Mouse (Mus musculus) lung, embryonic 14.5 days (tissue): ENCODE results near the gene Olfr1339. TPM values are rescaled to one million over a fixed set of nuclear protein-coding genes. Genes with fewer than 3 reads are reported as not detected.
A peak's percentile ranks its signal among the peaks of the same experiment; 100 is the strongest.

Experiments used
- ATAC-seq: fragments of 200-750 bp; cut with Nextera tagmentation; 2 replicates; pipeline ENCODE4 v1.8.0; 2017; ENCODE audit warnings: mild to moderate bottlenecking, moderate TSS enrichment, moderate library complexity; ENCODE audit not compliant: insufficient read depth
- DNase-seq: peaks from one replicate; pipeline ENCODE4 v3.0.0-alpha.2; 2015
- H3K27ac ChIP-seq: fragments of 300-500 bp; sonication (generic); 2 replicates; pipeline ENCODE4 v1.5.1; 2014; ENCODE audit warnings: low read depth, mild to moderate bottlenecking, moderate library complexity
- H3K27me3 ChIP-seq: fragments of 300-500 bp; sonication (generic); 2 replicates; pipeline ENCODE4 v1.6.1; 2014; ENCODE audit warnings: low read length, control low read depth; ENCODE audit not compliant: insufficient read depth
- H3K36me3 ChIP-seq: fragments of 300-500 bp; sonication (generic); 2 replicates; pipeline ENCODE4 v1.6.1; 2014; ENCODE audit warnings: control low read depth; ENCODE audit not compliant: insufficient read depth
- H3K4me1 ChIP-seq: fragments of 300-500 bp; sonication (generic); 2 replicates; pipeline ENCODE4 v1.6.1; 2014; ENCODE audit warnings: antibody characterized with exemption, control low read depth; ENCODE audit not compliant: insufficient read depth
- H3K4me2 ChIP-seq: fragments of 300-500 bp; sonication (generic); 2 replicates; pipeline ENCODE4 v1.6.1; 2014; ENCODE audit warnings: mild to moderate bottlenecking
- H3K4me3 ChIP-seq: fragments of 300-500 bp; sonication (generic); 2 replicates; pipeline ENCODE4 v1.5.1; 2014; ENCODE audit warnings: low read depth, low read length
- H3K9ac ChIP-seq: fragments of 300-500 bp; sonication (generic); 2 replicates; pipeline ENCODE4 v1.6.1; 2014
- H3K9me3 ChIP-seq: fragments of 300-500 bp; sonication (generic); 2 replicates; pipeline ENCODE4 v1.6.1; 2016; ENCODE audit warnings: low read depth, low read length, control low read depth
- CTCF ChIP-seq: IDR thresholded peaks from 2 replicates; pipeline ENCODE4 v1.5.1; 2016; ENCODE audit warnings: antibody characterized with exemption, low read depth
- WGBS: fragments of 180-500 bp; shearing (Covaris S2); extraction: QIAGEN DNeasy Blood & Tissue Kit; methylation state at CpG from one replicate; pipeline ENCODE4 v1.1.7; 2014; 5-methylcytosine and 5-hydroxymethylcytosine counted together
- polyA plus RNA-seq: library from polyadenylated mRNA; unstranded; fragments of >200 nt; fragmentation: Nextera tagmentation; extraction: Ambion mirVana; gene quantifications from 2 replicates; pipeline ENCODE4 v1.2.1, GENCODE M21; 2014

Olfr1339 gene
- polyA plus RNA-seq = not detected in 2 replicates

- no peaks in the 10 kb centered on the region for H3K27me3 ChIP-seq
- WGBS = 92% methylated on average over 1 of the region's 1 CpGs
- no peaks in the 10 kb centered on the region for H3K9me3 ChIP-seq
- DNase-seq = no peak
- no peaks in the 10 kb centered on the region for H3K4me1 ChIP-seq
- ATAC-seq = no peak
- H3K4me3 ChIP-seq = no peak within 1 kb of the TSS
- no peaks in the 10 kb centered on the region for H3K36me3 ChIP-seq
- H3K4me2 ChIP-seq = no peak within 1 kb of the TSS
- H3K9ac ChIP-seq = no peak within 1 kb of the TSS
- TF ChIP-seq CTCF = no peak
- no peak within 1 kb of the TSS for H3K27ac ChIP-seq
These were observed at the start of gene Olfr1339 for GRCm38 (mm10) chr4:118731875-118732274. TSS of gene Olfr1339 (plus strand) at chr4:118732175.

GRCm38 (mm10) chr4:118687086-118687485 lies 44.9 kb upstream of the Olfr1339 start:
- Histone ChIP-seq H3K4me3 (no peak overlapping the region), H3K9ac (no peak overlapping the region), H3K9me3 (no peaks in the 10 kb centered on the region), H3K36me3 (no peaks in the 10 kb centered on the region), H3K4me2 (no peak overlapping the region), H3K27me3 (no peaks in the 10 kb centered on the region), H3K27ac (no peak overlapping the region), H3K4me1 (no peaks in the 10 kb centered on the region)
- ATAC-seq = peak; percentile 35; the same call in 1 of the 2 replicates
- peak; percentile 21 for DNase-seq
- TF ChIP-seq CTCF = no peak
- WGBS = 20% methylated on average over 2 of the region's 2 CpGs

GRCm38 (mm10) chr4:118692412-118692973 lies 39.5 kb upstream of the Olfr1339 start, which contains the start of gene Olfr1342:
TSS of gene Olfr1342 (minus strand) at chr4:118692756.
- H3K27ac ChIP-seq = peak within 1 kb of the TSS; percentile 65
- H3K9me3 ChIP-seq = no peaks in the 10 kb centered on the region
- peak; percentile 28; the same call in 1 of the 2 replicates for ATAC-seq
- no peaks in the 10 kb centered on the region for H3K36me3 ChIP-seq
- TF ChIP-seq CTCF = no peak
- WGBS = 37% methylated on average over 12 of the region's 12 CpGs
- peak within 1 kb of the TSS; percentile 34 for H3K4me2 ChIP-seq
- H3K27me3 ChIP-seq = no peaks in the 10 kb centered on the region
- no peaks in the 10 kb centered on the region for H3K4me1 ChIP-seq
- no peak within 1 kb of the TSS for H3K9ac ChIP-seq
- H3K4me3 ChIP-seq = no peak within 1 kb of the TSS
- DNase-seq = no peak

GRCm38 (mm10) chr4:118693812-118694211 lies 38.2 kb upstream of the Olfr1339 start:
- 53% methylated on average over 2 of the region's 2 CpGs for WGBS
- DNase-seq = no peak
- Histone ChIP-seq H3K4me1 (no peaks in the 10 kb centered on the region), H3K36me3 (no peaks in the 10 kb centered on the region), H3K4me2 (no peak overlapping the region), H3K4me3 (no peak overlapping the region), H3K9me3 (no peaks in the 10 kb centered on the region), H3K27me3 (no peaks in the 10 kb centered on the region), H3K9ac (no peak overlapping the region), H3K27ac (no peak overlapping the region)
- ATAC-seq = no peak
- no peak for TF ChIP-seq CTCF

- Histone ChIP-seq H3K27ac (no peak within 1 kb of the TSS), H3K4me3 (no peak within 1 kb of the TSS), H3K9me3 (no peaks in the 10 kb centered on the region), H3K4me1 (no peaks in the 10 kb centered on the region), H3K9ac (no peak within 1 kb of the TSS), H3K27me3 (no peaks in the 10 kb centered on the region), H3K4me2 (no peak within 1 kb of the TSS), H3K36me3 (no peaks in the 10 kb centered on the region)
- WGBS = 71% methylated on average over 3 of the region's 3 CpGs
- no peak for ATAC-seq
- no peak for DNase-seq
- no peak for TF ChIP-seq CTCF
These were observed 28.8 kb upstream of the Olfr1339 start, which contains the start of gene Olfr1341 for GRCm38 (mm10) chr4:118703223-118703622. TSS of gene Olfr1341 (plus strand) at chr4:118703523.

GRCm38 (mm10) chr4:118708086-118708485 lies 23.9 kb upstream of the Olfr1339 start:
- Histone ChIP-seq H3K27me3 (no peaks in the 10 kb centered on the region), H3K4me1 (no peaks in the 10 kb centered on the region), H3K27ac (no peak overlapping the region), H3K4me2 (no peak overlapping the region), H3K4me3 (no peak overlapping the region), H3K9ac (no peak overlapping the region), H3K9me3 (no peaks in the 10 kb centered on the region), H3K36me3 (no peaks in the 10 kb centered on the region)
- WGBS = 77% methylated on average over 5 of the region's 5 CpGs
- TF ChIP-seq CTCF = no peak
- ATAC-seq (no peak), DNase-seq (no peak)

GRCm38 (mm10) chr4:118711656-118712055 lies 20.3 kb upstream of the Olfr1339 start:
- TF ChIP-seq CTCF = no peak
- DNase-seq = no peak
- H3K36me3 ChIP-seq = no peaks in the 10 kb centered on the region
- no peak overlapping the region for H3K27ac ChIP-seq
- H3K27me3 ChIP-seq = no peaks in the 10 kb centered on the region
- no peak overlapping the region for H3K4me3 ChIP-seq
- WGBS = 53% methylated on average over 1 of the region's 1 CpGs
- no peaks in the 10 kb centered on the region for H3K4me1 ChIP-seq
- H3K9ac ChIP-seq = no peak overlapping the region
- H3K4me2 ChIP-seq = no peak overlapping the region
- no peak for ATAC-seq
- no peaks in the 10 kb centered on the region for H3K9me3 ChIP-seq
